Mouse (Mus musculus): Measurements from ENCODE around the gene Gm45208. TPM values are rescaled to one million over a fixed set of nuclear protein-coding genes. Genes with fewer than 3 reads are reported as not detected.

Gene Gm45208
- not detected for total RNA-seq (2023)

GRCm38 (mm10) chrX:7721514-7722281 lies at the start of gene Gm45208:
Gm45208 (plus strand) TSS chrX:7722245.

GRCm38 (mm10) chrX:7680864-7681263 lies 41.2 kb upstream of the Gm45208 start, which contains the start of gene Magix:
Magix (minus strand) TSS chrX:7681251.

GRCm38 (mm10) chrX:7696954-7697381 lies 25.1 kb upstream of the Gm45208 start, which contains the start of gene Gpkow:
Gpkow (plus strand) TSS chrX:7697131.

GRCm38 (mm10) chrX:7714135-7714899 lies 7.7 kb upstream of the Gm45208 start, which contains the start of gene Wdr45:
Wdr45 (plus strand) TSS chrX:7714333.

GRCm38 (mm10) chrX:7728215-7728921 lies 6.3 kb downstream of the Gm45208 start, which contains the start of gene Praf2:
Praf2 (plus strand) TSS chrX:7728439.

GRCm38 (mm10) chrX:7750432-7751116 lies 28.5 kb downstream of the Gm45208 start, which contains the start of gene Ccdc120:
Ccdc120 (minus strand) TSS chrX:7750905.

GRCm38 (mm10) chrX:7762137-7762920 lies 40.3 kb downstream of the Gm45208 start, which contains the start of gene Tfe3:
Tfe3 (plus strand) TSS chrX:7762560.

Other genes with a start within 250 kb of the Gm45208 start
- under 1 TPM in 1 of 2 experiments, not detected in 1; 0.58 TPM for gene Foxp3, start 148.6 kb upstream of the Gm45208 start, total RNA-seq (2023)
- 1 to 10 TPM; 1.3 to 1.6 TPM for gene Ppp1r3f, start 148.0 kb upstream of the Gm45208 start, total RNA-seq (2023)
- 10 to 100 TPM; 17.3 to 20.8 TPM for gene Ccdc22, start 116.7 kb upstream of the Gm45208 start, total RNA-seq (2023)
- gene Cacna1f, start 115.2 kb upstream of the Gm45208 start, total RNA-seq (2023): under 1 TPM; 0.24 to 0.49 TPM
- gene Syp, start 83.8 kb upstream of the Gm45208 start, total RNA-seq (2023): 1 to 10 TPM; 1.3 to 2.0 TPM
- gene Prickle3, start 65.0 kb upstream of the Gm45208 start, total RNA-seq (2023): 10 to 100 TPM; 39.8 to 50.1 TPM
- gene Plp2, start 50.9 kb upstream of the Gm45208 start, total RNA-seq (2023): 100 to 1,000 TPM; 469 to 499 TPM
- under 1 TPM; 0.27 to 0.35 TPM for gene Magix, start 41.0 kb upstream of the Gm45208 start, total RNA-seq (2023)
- gene Gpkow, start 25.1 kb upstream of the Gm45208 start, total RNA-seq (2023): 10 to 100 TPM; 30.3 to 38.9 TPM
- 10 to 100 TPM; 46.7 to 57.0 TPM for gene Wdr45, start 7.9 kb upstream of the Gm45208 start, total RNA-seq (2023)
- 1 to 10 TPM; 3.8 to 5.6 TPM for gene Praf2, start 6.2 kb downstream of the Gm45208 start, total RNA-seq (2023)
- under 1 TPM in 1 of 2 experiments, not detected in 1; 0.18 TPM for gene Ccdc120, start 28.7 kb downstream of the Gm45208 start, total RNA-seq (2023)
- 10 to 100 TPM; 63.8 to 76.2 TPM for gene Tfe3, start 40.3 kb downstream of the Gm45208 start, total RNA-seq (2023)
- 100 to 1,000 TPM; 135 to 144 TPM for gene Gripap1, start 67.5 kb downstream of the Gm45208 start, total RNA-seq (2023)
- gene Kcnd1, start 100.0 kb downstream of the Gm45208 start, total RNA-seq (2023): 1 to 10 TPM; 1.3 to 5.8 TPM
- gene Otud5, start 119.1 kb downstream of the Gm45208 start, total RNA-seq (2023): 100 to 1,000 TPM; 115 to 130 TPM
- 1 to 10 TPM; 4.4 to 5.6 TPM for gene Pim2, start 156.0 kb downstream of the Gm45208 start, total RNA-seq (2023)
- 10 to 100 TPM; 15.6 to 23.7 TPM for gene Slc35a2, start 161.8 kb downstream of the Gm45208 start, total RNA-seq (2023)
- 10 to 100 TPM; 37.7 to 43.9 TPM for gene Pqbp1, start 177.0 kb downstream of the Gm45208 start, total RNA-seq (2023)
- 10 to 100 TPM; 48.6 to 57.2 TPM for gene Timm17b, start 177.1 kb downstream of the Gm45208 start, total RNA-seq (2023)
- gene Gm10491, start 185.6 kb downstream of the Gm45208 start, total RNA-seq (2023): not detected
- not detected for gene Gm10490, start 187.3 kb downstream of the Gm45208 start, total RNA-seq (2023)
- not detected for gene Pcsk1n, start 197.6 kb downstream of the Gm45208 start, total RNA-seq (2023)
- gene Eras, start 206.4 kb downstream of the Gm45208 start, total RNA-seq (2023): not detected
- gene Hdac6, start 225.6 kb downstream of the Gm45208 start, total RNA-seq (2023): 10 to 100 TPM in 1 of 2 experiments, 1 to 10 TPM in 1; 8.4 to 10.1 TPM

All from neutrophil, adult 59 days (primary cell).